Mouse (Mus musculus): ENCODE measurements around the gene Scrt2.

Scrt2 gene

DNA sequence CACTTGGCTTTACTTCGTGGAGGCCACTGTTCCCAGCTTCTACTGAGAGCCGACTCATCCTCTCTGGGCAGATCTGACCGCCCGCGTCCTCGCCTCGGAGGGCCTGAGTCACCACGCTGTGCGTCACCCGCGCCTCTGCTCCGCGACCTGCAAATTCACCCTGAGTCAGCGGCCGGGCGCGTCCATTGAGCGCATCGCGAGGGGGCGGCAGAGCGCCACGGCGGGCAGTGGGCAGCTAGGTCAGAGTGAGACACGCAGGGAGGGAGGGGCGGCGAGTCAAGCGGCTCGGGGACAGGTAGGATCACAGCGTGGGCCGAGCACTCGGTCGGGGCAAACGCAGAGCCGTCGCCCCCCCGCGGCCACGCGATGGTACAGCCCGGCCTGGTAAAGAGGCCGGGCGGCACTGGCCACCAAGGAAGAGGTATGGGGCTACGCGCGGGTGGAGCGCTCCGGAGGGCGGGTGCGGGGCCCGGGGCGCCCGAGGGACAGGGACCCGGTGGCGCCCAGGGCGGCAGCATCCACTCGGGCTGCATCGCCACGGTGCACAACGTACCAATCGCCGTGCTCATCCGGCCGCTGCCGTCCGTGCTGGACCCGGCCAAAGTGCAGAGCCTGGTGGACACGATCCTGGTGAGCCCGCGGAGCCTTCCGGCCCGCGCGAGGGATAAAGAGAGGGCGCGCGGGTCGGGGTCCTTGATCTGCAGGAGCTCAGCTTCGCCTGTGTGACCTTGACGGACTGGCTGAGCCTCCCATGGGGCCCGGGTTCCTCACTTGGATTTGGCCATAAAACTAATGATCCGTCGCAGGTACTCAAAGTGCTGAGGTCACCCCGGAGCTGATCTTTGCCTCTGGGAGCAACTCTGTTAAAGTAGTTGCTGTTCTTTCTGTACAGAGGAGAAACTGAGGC, 24.2 kb downstream of the Scrt2 start, which contains the start of gene Srxn1:
TSS of gene Srxn1 (plus strand) at position 199 of the 907 bp plus-strand sequence.
- peak; percentile 94 for DNase-seq (ENCODE audit: low read depth)

DNA sequence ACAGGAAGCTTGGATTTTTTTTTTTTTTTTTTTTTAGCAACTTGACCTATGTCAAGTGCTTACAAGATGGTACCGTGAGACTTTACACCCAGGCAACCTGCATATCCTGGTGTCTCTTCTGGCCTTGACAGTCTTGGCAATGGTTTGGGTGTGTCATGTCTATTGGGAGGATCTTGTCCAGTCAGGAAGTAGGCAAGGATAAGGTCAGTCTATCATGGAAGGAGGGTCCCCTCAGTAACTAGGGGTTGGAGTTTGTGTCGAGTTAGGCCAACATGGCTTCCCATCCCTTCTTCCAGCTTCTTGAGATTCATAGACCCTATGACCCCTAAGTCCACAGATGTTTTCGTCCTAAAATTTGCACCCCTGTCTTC, 24.9 kb downstream of the Scrt2 start:
- peak; percentile 37 for DNase-seq (ENCODE audit: low read depth)

DNA sequence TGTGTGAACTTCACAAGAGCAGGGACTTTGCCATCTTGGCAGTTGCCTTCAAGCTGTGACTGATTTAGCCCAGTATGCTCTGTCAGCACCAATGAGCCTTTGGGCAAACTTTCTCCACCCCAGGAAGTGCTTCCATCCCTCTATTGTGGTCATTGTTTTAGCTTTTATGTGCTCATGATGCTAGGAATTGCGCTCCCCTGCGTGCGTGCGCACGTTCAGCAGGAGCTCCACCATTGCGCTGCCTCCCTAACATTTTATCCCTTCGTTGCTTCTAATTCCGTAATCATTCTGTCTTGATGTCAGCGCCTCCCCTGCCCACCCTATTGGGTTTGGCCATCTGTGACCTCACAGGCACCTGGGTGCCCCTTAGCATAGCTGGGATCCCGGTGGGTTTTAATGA, 25.3 kb downstream of the Scrt2 start:
- no peak for DNase-seq (ENCODE audit: low read depth)

DNA sequence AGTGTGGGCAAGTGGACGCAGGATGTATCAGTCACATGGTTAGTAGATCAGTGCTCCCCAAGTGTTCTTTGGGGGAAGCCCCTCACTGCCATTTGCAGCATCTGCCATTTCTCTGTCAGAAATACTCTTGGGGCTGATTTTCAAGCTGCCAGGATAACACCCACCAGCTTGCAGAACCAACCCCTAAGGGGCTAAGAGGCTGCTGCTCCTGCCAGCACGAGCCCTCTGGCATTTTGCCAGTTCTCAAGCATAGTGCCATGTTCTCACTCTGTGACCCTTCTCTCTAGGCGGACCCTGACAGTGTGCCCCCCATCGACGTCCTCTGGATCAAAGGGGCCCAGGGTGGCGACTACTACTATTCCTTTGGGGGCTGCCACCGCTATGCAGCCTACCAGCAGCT, 27.4 kb downstream of the Scrt2 start:
- no peak for DNase-seq (ENCODE audit: low read depth)

DNA sequence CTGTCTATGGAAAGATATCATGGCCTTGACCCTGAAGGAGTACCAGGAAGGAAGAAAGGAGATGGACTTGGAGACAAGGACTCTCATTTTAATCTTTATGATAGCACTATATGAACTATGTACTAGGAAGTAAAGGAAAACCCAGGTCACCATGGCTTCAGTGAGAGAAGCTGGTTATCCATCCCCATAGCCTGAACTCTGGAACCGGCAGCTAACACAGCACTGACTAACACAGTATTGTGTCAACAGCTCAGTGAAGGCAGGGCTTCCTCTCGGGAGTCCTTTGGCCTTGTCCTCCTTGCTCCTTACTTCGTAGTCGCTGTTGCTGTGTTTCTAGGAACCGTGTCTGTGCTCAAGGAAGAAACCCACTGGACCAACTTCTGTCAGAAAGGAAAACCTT, 28.1 kb downstream of the Scrt2 start:
- DNase-seq (ENCODE audit: low read depth), result no peak

GRCm38 (mm10) chr2:152111311-152111710, 30.0 kb downstream of the Scrt2 start:
- no peak for DNase-seq (ENCODE audit: low read depth)

GRCm38 (mm10) chr2:152111920-152112319, 30.6 kb downstream of the Scrt2 start:
- DNase-seq (ENCODE audit: low read depth), result peak; percentile 90

- DNase-seq (ENCODE audit: low read depth), result no peak
Measured at GRCm38 (mm10) chr2:152112490-152112889, 31.2 kb downstream of the Scrt2 start.

DNA sequence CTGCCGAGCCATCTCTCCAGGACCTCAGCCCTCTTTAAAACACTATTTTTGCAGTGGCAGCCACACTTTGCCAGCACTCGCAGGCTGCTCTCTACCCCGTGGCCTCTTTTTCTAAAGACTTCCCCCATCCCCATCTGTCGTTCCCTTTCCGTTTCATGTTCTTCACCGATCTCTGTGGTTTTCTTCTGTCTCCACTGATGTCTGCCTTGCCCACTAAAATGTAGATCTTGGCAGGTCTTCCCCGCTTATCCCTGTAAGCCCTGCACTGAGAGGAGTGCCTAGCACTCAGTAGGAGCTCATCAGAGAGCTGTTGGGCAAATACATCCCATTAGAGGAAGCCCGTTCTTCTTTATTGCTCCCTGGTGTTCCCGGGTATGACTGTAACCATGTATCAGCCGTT, 31.6 kb downstream of the Scrt2 start:
- no peak for DNase-seq (ENCODE audit: low read depth)

DNA sequence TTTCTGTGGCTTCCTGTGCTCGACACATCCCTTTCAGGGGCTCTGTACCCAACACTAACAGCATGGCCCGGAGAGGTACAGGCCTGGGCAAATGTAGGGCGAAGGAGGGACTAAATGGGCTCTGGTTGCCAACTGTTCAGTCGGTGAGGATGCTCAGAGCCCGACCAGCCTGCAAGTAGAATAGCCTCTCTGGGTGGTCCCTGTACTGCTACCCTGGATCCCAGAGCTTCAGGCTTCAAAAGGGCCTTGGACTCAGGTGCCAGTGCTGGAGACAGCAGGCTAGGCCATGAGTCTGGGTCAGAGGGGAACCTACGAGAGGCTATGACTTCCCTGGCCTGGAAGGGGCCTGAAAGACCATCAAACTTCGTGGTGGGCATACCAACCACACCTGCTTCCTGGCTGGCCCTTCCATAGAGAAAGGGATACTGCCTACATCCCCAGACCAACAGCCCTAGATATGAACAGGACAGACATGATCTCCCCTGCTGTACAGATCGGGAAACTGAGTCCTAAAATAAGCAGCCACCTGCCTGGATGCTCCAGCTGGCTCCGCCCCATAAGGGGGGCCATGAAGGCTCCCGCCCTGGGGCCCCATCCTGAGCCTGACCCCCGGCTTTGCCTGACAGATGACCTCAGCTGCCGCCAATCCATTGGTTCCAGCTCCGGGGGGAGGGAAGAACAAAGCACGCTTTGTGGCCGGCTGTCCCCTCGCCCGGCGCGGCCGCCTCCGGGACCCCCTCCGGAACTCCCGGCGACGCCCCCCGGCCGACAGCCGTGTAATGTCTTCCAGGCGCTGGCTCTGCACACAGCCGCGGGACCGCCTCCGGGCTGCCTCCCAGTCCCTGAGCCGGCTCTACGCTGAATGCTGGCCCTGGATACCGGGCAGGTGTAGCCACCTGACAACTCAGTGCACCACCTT, 33.0 kb downstream of the Scrt2 start:
- no peak for DNase-seq (ENCODE audit: low read depth)

DNA sequence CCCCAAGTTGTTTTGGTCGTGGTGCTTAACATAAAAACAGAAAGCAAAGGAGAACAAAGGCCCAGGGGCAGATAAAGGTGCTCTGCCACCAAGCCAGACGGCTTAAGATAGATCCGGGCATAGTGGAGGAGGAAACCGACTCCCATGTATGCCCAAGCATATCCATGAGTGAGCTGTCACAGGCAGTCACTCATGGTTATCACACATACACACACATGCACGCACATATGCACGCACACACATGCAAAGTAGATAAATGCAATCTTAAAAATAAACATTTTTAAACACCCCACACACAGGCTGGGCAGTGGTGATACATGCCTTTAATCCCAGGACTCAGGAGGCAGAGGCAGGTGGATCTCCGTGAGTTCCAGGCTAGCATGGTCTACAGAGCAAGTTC, 36.4 kb downstream of the Scrt2 start:
- DNase-seq (ENCODE audit: low read depth), result no peak

DNA sequence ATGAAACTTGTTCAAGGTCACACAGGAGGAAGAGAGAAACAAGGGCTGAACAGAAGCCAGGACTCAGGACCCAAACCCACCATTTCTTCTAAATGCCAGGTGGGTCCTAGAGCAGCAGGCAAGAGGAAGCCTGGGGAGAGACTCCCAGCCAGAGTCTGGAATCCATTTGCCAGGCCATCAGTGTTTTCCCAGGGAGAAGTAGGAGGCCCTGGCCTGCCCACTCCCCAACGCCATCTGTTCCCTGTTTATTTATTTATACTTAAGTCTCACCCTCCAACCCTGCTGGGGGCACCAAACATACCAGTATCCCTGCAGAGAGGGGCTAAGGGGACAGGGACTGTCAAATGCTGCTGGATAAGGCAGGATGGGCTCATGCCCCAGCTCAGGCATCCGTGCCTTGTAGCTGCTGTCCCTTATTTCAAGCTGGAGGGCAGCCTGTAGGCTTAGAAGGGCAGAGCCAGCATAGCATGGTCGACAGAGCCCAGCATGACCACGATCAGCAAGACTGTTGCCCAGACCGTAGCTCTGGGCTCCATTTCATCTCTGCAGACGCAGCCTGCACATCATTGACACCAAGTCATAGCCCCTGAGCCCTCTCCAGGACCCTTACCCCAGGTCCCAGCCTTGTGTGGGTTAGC, 38.0 kb downstream of the Scrt2 start:
- no peak for DNase-seq (ENCODE audit: low read depth)

DNA sequence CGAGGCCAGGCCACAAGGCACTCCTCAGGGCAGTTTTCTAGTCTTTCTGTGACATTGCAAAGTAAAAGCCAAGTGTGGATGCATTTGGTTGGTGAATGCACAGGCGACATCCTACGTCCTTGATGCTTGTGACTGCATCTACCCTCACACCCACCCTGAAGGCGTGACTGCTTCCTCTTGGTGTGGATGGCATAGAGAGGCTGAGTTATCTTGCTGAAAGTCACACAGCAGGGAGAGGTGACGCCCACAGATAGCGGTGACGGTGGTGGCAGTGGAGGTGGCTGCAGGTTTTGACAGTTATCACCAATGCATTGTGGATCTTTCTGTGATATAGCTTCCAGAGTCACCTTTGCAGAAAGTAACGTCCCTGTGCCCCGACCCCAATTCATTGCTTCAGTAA, 41.6 kb downstream of the Scrt2 start:
- DNase-seq (ENCODE audit: low read depth), result no peak

- no peak for DNase-seq (ENCODE audit: low read depth)
Measured at GRCm38 (mm10) chr2:152128597-152128996, 47.3 kb downstream of the Scrt2 start.

DNA sequence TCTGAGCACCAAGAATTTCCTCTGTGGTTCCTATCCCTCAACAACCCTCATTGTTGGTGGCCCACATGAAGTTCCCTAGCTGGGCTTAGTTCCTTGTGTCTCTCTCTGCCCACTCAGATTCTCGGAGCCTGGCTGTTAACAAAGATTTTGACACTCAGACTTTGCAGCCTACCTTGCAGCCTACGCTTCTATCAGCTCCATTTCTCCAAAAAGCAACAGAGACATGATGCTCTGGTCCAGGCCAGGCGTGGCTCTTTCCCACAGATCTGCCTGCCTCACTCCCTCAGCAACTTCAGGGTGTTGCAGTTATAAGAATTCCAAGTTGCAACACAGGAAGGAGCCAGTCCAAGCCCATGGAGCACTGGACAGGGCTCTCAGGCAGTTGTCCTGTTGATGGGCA, 48.4 kb downstream of the Scrt2 start:
- DNase-seq (ENCODE audit: low read depth), result no peak

DNA sequence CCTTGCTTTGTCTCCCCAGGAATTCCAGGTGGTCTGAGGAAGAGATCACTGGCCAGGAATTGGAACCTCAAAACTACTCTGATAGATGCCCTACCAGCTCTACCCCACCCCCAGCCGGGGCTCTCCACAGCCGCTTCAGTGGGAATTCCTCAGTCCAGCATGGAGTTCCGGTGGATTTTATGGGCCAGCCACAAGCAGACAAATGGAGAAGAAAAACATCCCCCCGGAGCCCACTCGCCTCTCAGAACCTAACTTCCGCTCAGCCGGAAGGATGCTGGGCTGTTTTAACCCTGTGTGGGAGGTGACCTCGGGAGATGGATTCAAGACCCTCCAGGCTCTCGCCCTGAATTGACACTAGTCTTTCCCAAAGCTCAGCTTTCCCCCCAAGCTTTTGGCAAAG, 50.7 kb downstream of the Scrt2 start:
- DNase-seq (ENCODE audit: low read depth), result no peak

DNA sequence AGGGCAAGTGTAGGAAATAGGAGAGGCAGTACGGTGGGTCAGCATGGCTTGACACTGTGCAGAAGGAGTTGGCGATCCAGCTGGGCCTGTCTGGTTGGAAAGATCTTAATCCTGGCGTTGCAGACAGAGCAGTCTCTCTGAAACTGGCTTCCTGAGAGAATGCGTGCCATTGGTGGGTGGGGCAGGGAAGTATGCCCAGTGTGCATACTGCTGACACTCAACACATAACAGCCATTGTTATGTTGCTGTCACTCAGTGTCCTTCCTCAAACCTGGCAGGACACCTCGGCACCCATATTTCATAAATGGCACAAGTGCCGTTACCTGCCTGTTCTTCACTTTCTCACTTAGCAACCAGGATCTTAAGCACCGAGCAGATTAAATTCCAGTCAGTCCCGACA, 51.4 kb downstream of the Scrt2 start:
- no peak for DNase-seq (ENCODE audit: low read depth)

DNA sequence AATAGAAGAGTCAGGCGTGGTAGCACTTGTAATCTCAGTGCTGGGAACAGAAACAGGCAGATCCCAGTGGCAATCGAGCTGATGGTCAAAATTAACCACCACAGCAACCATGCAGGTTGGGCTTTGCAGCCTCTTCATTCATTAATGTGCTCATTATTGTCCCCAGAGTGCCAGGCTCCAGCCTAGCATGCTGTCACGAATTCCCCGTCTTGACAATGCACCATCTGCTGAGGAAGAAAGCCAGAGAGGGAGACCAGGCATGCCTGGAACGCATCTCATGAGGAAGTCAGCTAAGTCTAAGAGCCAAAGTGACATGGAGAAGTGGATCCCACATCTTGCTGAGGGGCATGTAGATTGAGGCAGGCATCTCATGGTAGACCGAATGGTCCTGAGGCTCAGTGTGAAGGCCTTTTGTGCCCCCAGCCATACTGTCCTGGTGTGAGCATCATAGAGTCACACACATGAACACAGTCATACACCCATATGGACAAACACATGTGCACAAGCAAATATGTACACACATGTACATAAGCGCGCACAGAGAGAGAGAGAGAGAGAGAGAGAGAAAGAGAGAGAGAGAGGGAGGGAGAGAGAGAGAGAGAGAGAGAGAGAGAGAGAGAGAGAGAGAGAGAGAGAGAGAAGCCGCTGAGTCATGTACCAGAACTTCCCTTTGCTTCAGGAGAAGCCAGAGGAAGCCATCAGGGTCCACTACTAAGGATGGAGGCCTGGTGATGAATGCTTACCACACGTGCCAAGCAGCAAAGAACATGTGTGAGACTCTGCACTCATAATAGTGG, 58.1 kb downstream of the Scrt2 start:
- DNase-seq (ENCODE audit: low read depth), result peak; percentile 35

DNA sequence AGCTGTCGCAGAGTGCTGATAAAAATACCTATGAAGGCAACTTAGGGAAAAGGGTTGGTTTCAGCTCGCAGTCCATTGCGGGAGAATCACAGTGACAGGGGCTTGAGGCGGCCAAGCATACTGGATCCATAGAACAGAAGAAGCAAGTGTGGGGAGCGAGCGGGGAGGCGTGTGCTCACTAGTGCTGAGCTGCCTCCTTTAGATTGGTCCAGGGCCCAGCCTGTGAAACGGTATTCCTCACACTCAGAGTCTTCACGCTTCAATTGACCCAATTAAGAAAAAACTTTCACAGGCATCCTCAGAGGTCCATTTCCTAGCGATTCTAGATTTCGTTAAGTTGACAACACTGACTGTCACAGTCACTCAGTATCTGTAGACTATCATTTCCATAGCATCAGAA, 59.6 kb downstream of the Scrt2 start:
- DNase-seq (ENCODE audit: low read depth), result no peak

- DNase-seq (ENCODE audit: low read depth), result peak; percentile 5
Measured at GRCm38 (mm10) chr2:152141491-152141890, 60.2 kb downstream of the Scrt2 start.

GRCm38 (mm10) chr2:152142046-152142445, 60.7 kb downstream of the Scrt2 start:
- DNase-seq (ENCODE audit: low read depth), result peak; percentile 26

DNA sequence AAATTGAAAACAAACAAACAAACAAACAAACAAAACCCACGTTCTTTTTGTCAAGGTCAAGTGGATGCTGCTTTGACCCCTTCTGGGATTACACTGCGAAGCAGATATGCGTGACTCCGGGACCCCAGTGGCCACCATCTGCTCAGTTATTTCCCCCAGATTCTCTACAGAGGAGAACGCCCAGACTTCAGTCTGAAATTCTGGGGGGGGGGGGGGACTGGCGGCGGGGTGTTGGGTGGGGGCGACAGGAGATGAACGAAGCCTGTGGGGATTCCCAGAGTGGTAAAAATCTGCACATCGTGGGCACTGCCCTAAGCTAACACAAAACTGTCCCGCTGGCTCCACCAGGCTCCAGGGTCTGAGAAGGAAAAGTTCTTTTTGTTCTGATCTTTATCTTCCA, 61.2 kb downstream of the Scrt2 start:
- DNase-seq (ENCODE audit: low read depth), result no peak

All from 416B (cell line).